Mouse (Mus musculus): ENCODE data around the gene Apol6. TPM values are rescaled to one million over a fixed set of nuclear protein-coding genes. Genes with fewer than 3 reads are reported as not detected.

The Apol6 gene
- not detected in 2 replicates for total RNA-seq (2012; rRNA removed)
- polyA plus RNA-seq (2012; ENCODE audit: insufficient read depth in 1 of 2, insufficient read length in 2 of 2, low read depth in 1 of 2, low replicate concordance in 2 of 2, missing spikeins in 1 of 2), result not detected

DNA sequence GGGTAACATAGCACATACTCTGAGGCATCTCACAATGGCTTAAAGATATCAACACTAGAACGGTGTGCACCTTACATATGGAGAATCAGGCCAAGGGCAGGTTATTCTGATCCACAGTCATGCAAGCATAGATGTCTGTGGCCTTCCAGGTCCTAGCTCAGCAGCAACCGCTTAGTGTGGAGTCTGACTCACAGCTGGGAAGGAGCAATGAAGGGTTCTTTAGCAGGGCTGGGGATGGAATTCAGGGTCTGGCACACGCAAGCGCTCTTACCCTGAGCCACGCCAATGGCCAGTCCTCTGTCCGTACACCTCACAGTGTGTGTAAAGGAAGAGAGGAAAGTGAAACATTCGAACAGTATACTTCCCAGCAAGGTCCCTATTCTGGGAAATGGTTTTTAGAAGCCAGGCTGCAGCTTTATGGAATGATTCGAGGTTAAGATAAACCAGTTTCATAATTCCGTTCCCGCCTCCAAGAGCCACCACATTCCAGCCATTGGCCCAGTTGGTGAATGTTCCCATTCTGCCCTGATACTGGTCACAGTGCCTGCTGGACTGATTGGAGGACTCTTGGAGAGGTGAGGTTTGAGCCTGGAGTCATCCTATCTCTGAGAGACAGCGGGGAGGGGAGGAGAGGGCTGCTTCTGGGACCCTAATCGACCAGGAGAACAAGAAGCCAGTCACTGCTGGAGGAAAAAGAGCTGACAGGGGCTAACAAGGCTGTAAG, at the start of gene Apol6:
Gene Apol6 (plus strand): TSS at position 133 of the 724 bp plus-strand sequence.
- TF ChIP-seq USF1 (IDR thresholded peaks at IDR 0.05; ENCODE audit: low read depth, low read length) (no peak), ELF1 (IDR thresholded peaks at IDR 0.05; ENCODE audit: low read depth, low read length) (no peak), ZMIZ1 (IDR thresholded peaks at IDR 0.05; ENCODE audit: low read depth, low read length) (no peak), CHD2 (IDR thresholded peaks at IDR 0.05; ENCODE audit: low read length) (no peak), USF2 (IDR thresholded peaks at IDR 0.05; ENCODE audit: borderline replicate concordance in 1 of 2, insufficient read depth in 1 of 2, low read depth in 1 of 2, low read length in 2 of 2) (no peak), KAT2A (conservative IDR thresholded peaks at IDR 0.05; ENCODE audit: low read depth, low read length) (no peak), UBTF (IDR thresholded peaks at IDR 0.05; ENCODE audit: borderline replicate concordance, insufficient read depth, low read depth, low read length) (no peak), ZNF384 (IDR thresholded peaks at IDR 0.05; ENCODE audit: low read depth, low read length) (no peak), MXI1 (IDR thresholded peaks at IDR 0.05; ENCODE audit: low read depth, low read length) (no peak), GABPA (IDR thresholded peaks at IDR 0.05; ENCODE audit: low read depth, low read length) (no peak), POLR2AphosphoS2 (IDR thresholded peaks at IDR 0.05; ENCODE audit: low read length) (no peak), E2F4 (IDR thresholded peaks at IDR 0.05; ENCODE audit: borderline replicate concordance, low read depth, low read length) (no peak), EP300 (IDR thresholded peaks at IDR 0.05; ENCODE audit: low read depth in 1 of 2, low read length in 2 of 2) (no peak), GATA1 (IDR thresholded peaks at IDR 0.05; ENCODE audit: low read depth, low read length) (no peak), CHD1 (IDR thresholded peaks at IDR 0.05; ENCODE audit: low read depth, low read length) (no peak), POLR2A (IDR thresholded peaks at IDR 0.05; ENCODE audit: control insufficient read depth in 1 of 2, insufficient read depth in 1 of 2, low read depth in 1 of 2, low read length in 2 of 2, poor library complexity in 1 of 2) (no peak)
- no peak within 1 kb of the TSS for H3K9ac ChIP-seq (ENCODE audit: control insufficient read depth, low read depth, low read length, poor library complexity, severe bottlenecking)
- H3K9me3 ChIP-seq (replicated peaks; ENCODE audit: insufficient read depth, low read length), result no peaks in the 10 kb centered on the region
- H3K79me2 ChIP-seq (ENCODE audit: control insufficient read depth, insufficient read depth, low read length, poor library complexity), result no peaks in the 10 kb centered on the region
- no peaks in the 10 kb centered on the region for H3K36me3 ChIP-seq (ENCODE audit: control insufficient read depth in 1 of 2, insufficient read depth in 2 of 2, low read length in 2 of 2)
- no peaks in the 10 kb centered on the region for H3K4me1 ChIP-seq (ENCODE audit: control insufficient read depth in 1 of 2, insufficient read depth in 2 of 2, low read length in 2 of 2)
- DNase-seq (ENCODE audit: low read depth, low spot score), result no peak
- no peak within 1 kb of the TSS for H3K4me3 ChIP-seq (ENCODE audit: control insufficient read depth in 1 of 2, insufficient read depth in 1 of 2, low read depth in 2 of 2, low read length in 2 of 2)
- no peak within 1 kb of the TSS for H3K27ac ChIP-seq (ENCODE audit: control insufficient read depth, low read depth, low read length)
- H3K27me3 ChIP-seq (ENCODE audit: control insufficient read depth in 1 of 2, insufficient read depth in 2 of 2, low read length in 2 of 2), result no peaks in the 10 kb centered on the region

DNA sequence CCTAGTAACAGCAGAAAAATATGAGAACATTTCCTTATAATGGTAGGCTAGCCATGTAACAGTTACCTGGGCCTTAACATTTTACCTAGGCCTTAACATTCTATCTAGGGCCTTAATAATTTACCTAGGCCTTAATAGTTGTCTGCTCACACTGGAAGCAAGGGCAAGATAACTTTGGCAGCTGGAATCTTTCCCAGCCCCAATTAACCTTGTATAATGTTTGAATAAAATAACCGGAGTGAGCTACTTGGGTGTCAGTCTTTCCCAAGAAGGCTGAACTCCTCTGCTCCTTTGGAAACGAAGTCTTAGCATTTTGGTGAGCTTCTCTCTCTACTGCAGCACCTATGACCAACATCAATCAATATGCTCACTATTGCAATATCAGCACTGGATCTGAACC, 46.5 kb upstream of the Apol6 start:
- Histone ChIP-seq H3K9ac (ENCODE audit: control insufficient read depth, low read depth, low read length, poor library complexity, severe bottlenecking) (no peak overlapping the region), H3K4me3 (ENCODE audit: control insufficient read depth in 1 of 2, insufficient read depth in 1 of 2, low read depth in 2 of 2, low read length in 2 of 2) (no peak overlapping the region), H3K79me2 (ENCODE audit: control insufficient read depth, insufficient read depth, low read length, poor library complexity) (no peaks in the 10 kb centered on the region), H3K27me3 (ENCODE audit: control insufficient read depth in 1 of 2, insufficient read depth in 2 of 2, low read length in 2 of 2) (peaks cover 6 to 8% of the 10 kb centered on the region in 2 experiments; a peak in 2 of 4 replicates), H3K4me1 (ENCODE audit: control insufficient read depth in 1 of 2, insufficient read depth in 2 of 2, low read length in 2 of 2) (no peaks in the 10 kb centered on the region), H3K9me3 (replicated peaks; ENCODE audit: insufficient read depth, low read length) (no peaks in the 10 kb centered on the region), H3K36me3 (ENCODE audit: control insufficient read depth in 1 of 2, insufficient read depth in 2 of 2, low read length in 2 of 2) (no peaks in the 10 kb centered on the region), H3K27ac (ENCODE audit: control insufficient read depth, low read depth, low read length) (no peak overlapping the region)
- no peak for DNase-seq (ENCODE audit: low read depth, low spot score)
- TF ChIP-seq E2F4 (IDR thresholded peaks at IDR 0.05; ENCODE audit: borderline replicate concordance, low read depth, low read length) (no peak), POLR2A (IDR thresholded peaks at IDR 0.05; ENCODE audit: control insufficient read depth in 1 of 2, insufficient read depth in 1 of 2, low read depth in 1 of 2, low read length in 2 of 2, poor library complexity in 1 of 2) (no peak), ZC3H11A (IDR thresholded peaks at IDR 0.05; ENCODE audit: low read depth, low read length) (no peak), TAL1 (IDR thresholded peaks at IDR 0.05; ENCODE audit: low read length) (no peak), MXI1 (IDR thresholded peaks at IDR 0.05; ENCODE audit: low read depth, low read length) (no peak), ETS1 (IDR thresholded peaks at IDR 0.05; ENCODE audit: low read depth, low read length) (no peak), UBTF (IDR thresholded peaks at IDR 0.05; ENCODE audit: borderline replicate concordance, insufficient read depth, low read depth, low read length) (no peak), ZMIZ1 (IDR thresholded peaks at IDR 0.05; ENCODE audit: low read depth, low read length) (no peak), ELF1 (IDR thresholded peaks at IDR 0.05; ENCODE audit: low read depth, low read length) (no peak), SMC3 (IDR thresholded peaks at IDR 0.05; ENCODE audit: low read depth, low read length) (no peak), MEF2A (IDR thresholded peaks at IDR 0.05; ENCODE audit: extremely low read depth, insufficient replicate concordance, low read depth, low read length, poor library complexity, severe bottlenecking) (no peak), RAD21 (IDR thresholded peaks at IDR 0.05; ENCODE audit: low read depth, low read length) (no peak), JUND (IDR thresholded peaks at IDR 0.05; ENCODE audit: low read depth, low read length) (no peak), MAX (IDR thresholded peaks at IDR 0.05; ENCODE audit: low read length) (no peak), ZNF384 (IDR thresholded peaks at IDR 0.05; ENCODE audit: low read depth, low read length) (no peak)

All from MEL (cell line).